Mouse (Mus musculus) brain, embryonic 14.5 days (tissue): Measurements from ENCODE around the gene Olfr71.

ENCODE experiments used
- CTCF ChIP-seq: fragments of 200-500 bp; IDR thresholded peaks from 2 replicates; pipeline ENCODE4 v1.5.1; 2012; ENCODE audit warnings: inconsistent platforms, mild to moderate bottlenecking, moderate library complexity, borderline replicate concordance; ENCODE audit not compliant: insufficient read depth, insufficient read length; ENCODE audit errors: extremely low read depth
- POLR2A ChIP-seq: fragments of 200-500 bp; IDR thresholded peaks from 2 replicates; pipeline ENCODE4 v1.6.1; 2012; ENCODE audit warnings: mild to moderate bottlenecking, inconsistent platforms, borderline replicate concordance; ENCODE audit not compliant: poor library complexity, insufficient read depth, insufficient read length, severe bottlenecking; ENCODE audit errors: extremely low read depth

GRCm38 (mm10) chr4:43726228-43726993 is 16.4 kb upstream of the Olfr71 start:
- TF ChIP-seq CTCF: no peak
- no peak for TF ChIP-seq POLR2A
